Mouse (Mus musculus) ovary, postnatal 36 days (tissue): ENCODE measurements around the gene Timm8b.
"Not testable (repeated sequence)": the region's sequence is repeated elsewhere in the genome, so short reads cannot be mapped to it uniquely, and the experiment has no call there.

ENCODE experiments used
- DNase-seq: peaks from one replicate; pipeline ENCODE4 v3.0.0; 2022; ENCODE audit warnings: low spot score, mixed read lengths

The Timm8b gene

GRCm38 (mm10) chr9:50602055-50602845 lies 1.5 kb upstream of the Timm8b start:
- DNase-seq, result no peak

GRCm38 (mm10) chr9:50603998-50604324 lies 251 bp downstream of the Timm8b start:
- no peak for DNase-seq

GRCm38 (mm10) chr9:50604338-50604737 lies 628 bp downstream of the Timm8b start:
- DNase-seq, result no peak

- DNase-seq, result no peak
Observed at GRCm38 (mm10) chr9:50612115-50612514, 8.4 kb downstream of the Timm8b start.

- no peak for DNase-seq
Observed at GRCm38 (mm10) chr9:50616161-50616560, 12.5 kb downstream of the Timm8b start.

GRCm38 (mm10) chr9:50616766-50617603 lies 13.3 kb downstream of the Timm8b start, which contains the start of the genes Pih1d2 and Nkapd1:
Pih1d2 (plus strand) TSS chr9:50617321.
Nkapd1 (minus strand) TSS chr9:50617464.
- peak; percentile 85 for DNase-seq

GRCm38 (mm10) chr9:50617794-50618330 lies 14.2 kb downstream of the Timm8b start:
- DNase-seq, result no peak

GRCm38 (mm10) chr9:50630903-50631302 lies 27.2 kb downstream of the Timm8b start:
- not testable (repeated sequence) for DNase-seq

GRCm38 (mm10) chr9:50632016-50632688 lies 28.4 kb downstream of the Timm8b start:
- no peak for DNase-seq

- DNase-seq, result no peak
Observed at GRCm38 (mm10) chr9:50633059-50633458, 29.3 kb downstream of the Timm8b start.

GRCm38 (mm10) chr9:50634270-50634669 lies 30.6 kb downstream of the Timm8b start:
- DNase-seq, result no peak

- no peak for DNase-seq
Observed at GRCm38 (mm10) chr9:50646826-50647370, 43.2 kb downstream of the Timm8b start.

GRCm38 (mm10) chr9:50650503-50650902 lies 46.8 kb downstream of the Timm8b start:
- DNase-seq, result no peak
